Mouse (Mus musculus) cortical plate, adult 2 months (tissue): ENCODE data around the gene Shank1. TPM values are rescaled to one million over a fixed set of nuclear protein-coding genes. Genes with fewer than 3 reads are reported as not detected.

Source experiments
- H3K27ac ChIP-seq: fragments of 200-500 bp; 2 replicates; pipeline ENCODE4 v1.5.1; 2012; ENCODE audit warnings: low read length, control low read depth, inconsistent platforms; ENCODE audit not compliant: insufficient read depth
- H3K4me1 ChIP-seq: fragments of 200-500 bp; 2 replicates; pipeline ENCODE4 v1.6.1; 2011; ENCODE audit warnings: low read length; ENCODE audit not compliant: control insufficient read depth, insufficient read depth
- H3K4me3 ChIP-seq: fragments of 200-500 bp; 2 replicates; pipeline ENCODE4 v1.5.1; 2011; ENCODE audit warnings: mild to moderate bottlenecking, low read length, control low read depth; ENCODE audit not compliant: insufficient read depth
- CTCF ChIP-seq: fragments of 200-500 bp; IDR thresholded peaks from 2 replicates; pipeline ENCODE4 v1.5.1; 2011; ENCODE audit warnings: mild to moderate bottlenecking, control low read depth, low read length; ENCODE audit not compliant: insufficient read depth; ENCODE audit errors: extremely low read depth
- POLR2A ChIP-seq: fragments of 200-500 bp; IDR thresholded peaks from 2 replicates; pipeline ENCODE4 v1.6.1; 2011; ENCODE audit warnings: mild to moderate bottlenecking, low read length, control low read depth; ENCODE audit not compliant: insufficient read depth; ENCODE audit errors: extremely low read depth
- polyA plus RNA-seq: library from polyadenylated mRNA; depleted of rRNA; stranded (reverse); fragments of >200 nt; gene quantifications from 2 replicates; pipeline ENCODE4 v1.2.3, GENCODE M21; 2012; rRNA removed

Gene Shank1
- polyA plus RNA-seq, 1 experiment: 106 TPM

DNA sequence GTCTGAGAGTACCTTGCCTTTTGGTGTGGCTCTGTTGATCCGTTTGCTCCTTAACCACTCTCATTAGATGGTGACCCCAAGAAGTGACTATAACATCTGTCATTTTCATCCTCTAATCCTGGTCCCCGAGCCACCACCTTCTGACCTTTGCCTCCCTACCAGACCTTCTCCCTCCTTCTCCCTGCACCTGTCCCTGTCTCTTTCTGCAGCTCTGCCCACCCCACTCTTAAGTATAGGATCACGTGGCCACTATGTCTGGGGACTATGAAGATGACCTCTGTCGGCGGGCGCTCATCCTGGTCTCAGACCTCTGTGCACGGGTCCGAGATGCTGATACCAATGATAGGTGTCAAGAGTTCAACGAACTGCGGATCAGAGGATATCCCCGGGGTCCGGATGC, 75.7 kb downstream of the Shank1 start, which contains the start of gene 1700008O03Rik:
1700008O03Rik (minus strand) TSS at position 101 of the 400 bp plus-strand sequence.
- Histone ChIP-seq H3K27ac (peak within 1 kb of the TSS; percentile 24; the same call in 1 of the 2 replicates), H3K4me1 (no peaks in the 10 kb centered on the region), H3K4me3 (peak within 1 kb of the TSS; percentile 56)
- TF ChIP-seq POLR2A: no peak
- no peak for TF ChIP-seq CTCF

DNA sequence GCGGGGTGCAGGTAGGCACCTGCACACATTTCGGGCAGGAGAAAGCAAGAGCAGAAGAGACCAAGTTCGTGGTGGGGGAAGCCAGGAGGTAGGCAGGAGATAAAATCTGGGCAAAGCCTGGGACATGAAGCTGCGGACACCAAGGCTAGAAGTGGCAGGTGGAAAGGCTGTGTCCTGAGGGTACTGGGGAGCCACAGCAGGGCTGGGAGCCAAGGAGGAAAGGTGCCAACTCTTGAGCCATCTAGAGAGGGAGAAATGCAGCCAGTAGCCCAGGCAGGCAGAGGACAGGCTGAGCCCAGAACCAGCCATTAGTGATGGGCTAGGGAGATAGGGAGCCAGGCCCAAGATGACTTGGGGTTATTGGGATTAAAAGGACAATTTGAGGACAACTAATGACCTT, 81.8 kb downstream of the Shank1 start:
- H3K4me3 ChIP-seq: no peak overlapping the region
- no peaks in the 10 kb centered on the region for H3K4me1 ChIP-seq
- TF ChIP-seq POLR2A (no peak), CTCF (no peak)
- H3K27ac ChIP-seq: no peak overlapping the region

DNA sequence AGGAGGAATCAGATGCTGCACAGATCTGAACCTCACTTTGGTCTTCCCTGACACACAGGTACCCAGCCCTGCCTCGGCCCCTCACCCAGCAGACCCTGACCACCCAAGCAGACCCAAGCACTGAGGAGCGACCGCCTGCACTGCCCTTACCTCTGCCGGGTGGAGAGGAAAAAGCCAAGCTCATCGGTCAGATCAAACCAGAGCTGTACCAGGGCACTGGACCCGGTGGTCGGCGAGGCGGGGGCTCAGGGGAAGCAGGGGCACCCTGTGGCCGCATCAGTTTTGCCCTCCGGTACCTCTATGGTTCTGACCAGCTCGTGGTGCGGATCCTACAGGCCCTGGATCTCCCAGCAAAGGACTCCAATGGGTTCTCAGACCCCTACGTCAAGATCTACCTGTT, 82.3 kb downstream of the Shank1 start:
- H3K27ac ChIP-seq: no peak overlapping the region
- H3K4me1 ChIP-seq: no peaks in the 10 kb centered on the region
- H3K4me3 ChIP-seq: no peak overlapping the region
- TF ChIP-seq POLR2A (no peak), CTCF (no peak)

DNA sequence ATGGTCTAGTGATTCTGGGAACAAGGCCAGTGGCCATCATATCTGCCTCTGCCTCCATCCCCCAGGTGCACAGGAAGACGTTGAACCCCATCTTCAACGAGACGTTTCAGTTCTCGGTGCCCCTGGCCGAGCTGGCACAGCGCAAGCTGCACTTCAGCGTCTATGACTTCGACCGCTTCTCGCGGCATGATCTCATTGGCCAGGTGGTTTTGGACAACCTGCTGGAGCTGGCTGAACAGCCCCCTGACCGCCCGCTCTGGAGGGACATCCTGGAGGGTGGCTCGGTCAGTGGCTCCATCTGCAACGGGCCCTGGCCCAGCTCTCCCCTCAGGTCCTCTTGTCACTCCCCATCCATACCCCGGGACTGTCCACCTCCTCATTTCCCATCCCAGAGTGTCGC, 83.2 kb downstream of the Shank1 start:
- TF ChIP-seq POLR2A: no peak
- no peak for TF ChIP-seq CTCF

DNA sequence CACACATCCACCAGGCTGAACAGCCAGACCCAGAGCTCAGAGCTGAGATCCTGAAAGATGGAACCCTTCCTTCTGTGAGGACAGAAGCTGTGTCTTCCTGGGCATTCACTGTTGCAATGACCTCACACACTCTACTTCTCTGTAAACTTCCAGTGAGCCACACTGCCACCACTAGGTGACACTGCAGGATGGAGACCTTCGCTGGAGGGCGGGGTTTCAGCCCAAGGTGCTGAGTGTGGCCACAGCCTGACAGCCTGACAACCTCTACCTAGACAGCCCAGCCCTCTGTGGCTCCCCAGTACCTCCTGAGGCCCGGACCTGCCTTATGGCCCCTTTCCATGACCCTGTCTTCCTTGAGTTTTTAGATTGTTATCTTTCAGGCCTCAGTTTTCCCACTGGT, 88.5 kb downstream of the Shank1 start:
- Histone ChIP-seq H3K4me1 (no peaks in the 10 kb centered on the region), H3K4me3 (no peak overlapping the region), H3K27ac (no peak overlapping the region)
- TF ChIP-seq CTCF (peak; percentile 66), POLR2A (no peak)

More for the DNA sequence above, 83.2 kb downstream of the Shank1 start:
- no peak overlapping the region for H3K4me3 ChIP-seq
- no peaks in the 10 kb centered on the region for H3K4me1 ChIP-seq
- H3K27ac ChIP-seq: no peak overlapping the region

DNA sequence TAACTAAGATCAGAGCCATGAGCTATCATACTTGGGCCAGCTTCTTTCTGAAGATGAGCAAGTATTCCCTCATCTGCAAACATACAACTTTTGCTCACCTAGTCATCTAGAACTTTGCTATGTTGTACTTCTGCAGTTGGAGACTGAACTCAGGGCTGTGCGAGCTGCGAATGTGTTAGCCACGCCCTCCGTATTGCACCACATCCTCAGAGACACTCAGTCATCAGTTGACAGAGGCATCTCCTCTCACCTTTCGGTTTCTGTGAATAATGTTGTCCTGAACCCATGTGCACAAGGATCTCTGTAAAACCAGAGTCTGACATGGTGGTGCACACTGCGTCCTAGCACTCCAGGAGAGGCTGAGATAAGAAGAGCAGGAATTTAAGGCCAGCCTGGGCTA, 91.6 kb downstream of the Shank1 start:
- TF ChIP-seq CTCF: no peak
- TF ChIP-seq POLR2A: no peak
- no peak overlapping the region for H3K27ac ChIP-seq
- no peak overlapping the region for H3K4me3 ChIP-seq
- H3K4me1 ChIP-seq: no peaks in the 10 kb centered on the region

DNA sequence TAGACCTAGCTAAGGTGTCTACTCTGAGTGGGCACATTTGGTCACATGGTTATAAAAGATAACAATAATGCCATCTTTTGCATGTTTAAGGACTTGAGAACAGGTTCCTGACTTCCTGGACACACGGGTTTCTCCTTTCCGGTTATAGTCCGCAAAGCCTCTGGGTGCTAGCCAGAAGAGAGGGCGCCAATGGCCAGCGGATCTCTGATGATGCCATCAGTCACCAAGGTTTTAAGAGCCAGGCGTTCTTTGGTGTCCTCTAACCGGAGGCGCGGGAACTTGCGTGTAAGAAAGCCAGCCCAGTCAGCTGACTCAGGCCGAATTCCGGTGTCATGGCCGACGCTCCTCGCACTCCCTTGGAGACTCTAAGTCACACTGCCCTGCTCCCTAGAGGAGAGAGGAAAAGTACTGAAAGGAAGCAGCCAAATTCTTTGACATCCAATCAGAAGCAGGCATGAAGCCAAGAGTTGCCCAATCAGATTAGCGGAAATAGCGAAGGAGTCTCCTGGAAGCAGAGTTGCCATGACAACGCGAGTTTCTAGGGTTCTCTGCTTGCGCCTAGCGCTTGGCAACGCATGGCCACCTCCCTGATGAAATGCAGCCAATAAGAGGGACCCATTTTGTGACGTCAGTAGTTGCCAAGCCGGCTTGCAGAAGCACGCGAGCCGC, 95.4 kb downstream of the Shank1 start:
- TF ChIP-seq CTCF (no peak), POLR2A (peak; percentile 79)

DNA sequence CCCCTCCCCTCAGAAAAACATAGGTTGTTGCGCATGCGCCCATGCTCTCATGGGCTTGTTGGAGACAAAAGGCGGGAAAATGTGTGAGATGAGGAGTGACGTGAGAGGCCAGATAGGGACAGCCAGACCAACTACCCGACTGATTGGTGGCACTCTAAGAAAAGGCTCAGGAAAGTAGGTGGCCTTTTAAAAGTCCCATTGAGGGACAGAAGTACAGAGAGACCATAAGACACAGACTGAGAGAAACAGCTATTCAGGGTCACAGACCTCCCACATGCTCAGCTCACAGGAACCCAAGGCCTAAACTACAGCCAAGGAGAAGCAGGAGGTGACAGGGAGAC, 95.9 kb downstream of the Shank1 start:
- H3K4me1 ChIP-seq: no peaks in the 10 kb centered on the region
- TF ChIP-seq POLR2A (no peak), CTCF (no peak)
- H3K27ac ChIP-seq: no peak overlapping the region
- no peak overlapping the region for H3K4me3 ChIP-seq

More for the DNA sequence above, 95.4 kb downstream of the Shank1 start:
- Histone ChIP-seq H3K4me1 (no peaks in the 10 kb centered on the region), H3K4me3 (peak overlapping the region; percentile 3), H3K27ac (no peak overlapping the region)

Other genes starting within 250 kb of the Shank1 start
- not detected in 2 replicates for gene Klk1b21, start 207.9 kb upstream of the Shank1 start, polyA plus RNA-seq
- not detected in 2 replicates for gene Klk1b22, start 197.6 kb upstream of the Shank1 start, polyA plus RNA-seq
- not detected in 2 replicates for gene Klk1b16, start 173.5 kb upstream of the Shank1 start, polyA plus RNA-seq
- not detected in 2 replicates for gene Klk1b24, start 122.0 kb upstream of the Shank1 start, polyA plus RNA-seq
- gene Klk1b3, start 112.1 kb upstream of the Shank1 start, polyA plus RNA-seq: 0.13 and 0.15 TPM in 2 replicates
- not detected in 2 replicates for gene Klk1b4, start 102.8 kb upstream of the Shank1 start, polyA plus RNA-seq
- not detected in 2 replicates for gene Klk1b5, start 94.3 kb upstream of the Shank1 start, polyA plus RNA-seq
- gene Klk1, start 84.9 kb upstream of the Shank1 start, polyA plus RNA-seq: not detected in 2 replicates
- not detected in 2 replicates for gene Gm36864, start 74.1 kb upstream of the Shank1 start, polyA plus RNA-seq
- 2.3 and 2.9 TPM in 2 replicates for gene 1700028J19Rik, start 63.6 kb upstream of the Shank1 start, polyA plus RNA-seq
- 105 TPM in 2 replicates for gene 2410002F23Rik, start 63.5 kb upstream of the Shank1 start, polyA plus RNA-seq
- gene Acp4, start 52.9 kb upstream of the Shank1 start, polyA plus RNA-seq: not detected in 2 replicates
- gene Gm15517, start 48.8 kb upstream of the Shank1 start, polyA plus RNA-seq: not detected in 2 replicates
- 5.4 and 5.6 TPM in 2 replicates for gene Clec11a, start 3.4 kb upstream of the Shank1 start, polyA plus RNA-seq
- gene Syt3, start 73.8 kb downstream of the Shank1 start, polyA plus RNA-seq: 70.2 and 74.0 TPM in 2 replicates
- 3.7 and 4.3 TPM in 2 replicates for gene 1700008O03Rik, start 75.6 kb downstream of the Shank1 start, polyA plus RNA-seq
- 190 and 192 TPM in 2 replicates for gene Lrrc4b, start 118.8 kb downstream of the Shank1 start, polyA plus RNA-seq
- 8.2 and 8.7 TPM in 2 replicates for gene Aspdh, start 155.1 kb downstream of the Shank1 start, polyA plus RNA-seq
- 232 and 256 TPM in 2 replicates for gene Josd2, start 157.7 kb downstream of the Shank1 start, polyA plus RNA-seq
- gene Emc10, start 186.3 kb downstream of the Shank1 start, polyA plus RNA-seq: 297 and 308 TPM in 2 replicates
- gene Fam71e1, start 186.3 kb downstream of the Shank1 start, polyA plus RNA-seq: 27.0 and 29.4 TPM in 2 replicates
- gene Mybpc2, start 214.4 kb downstream of the Shank1 start, polyA plus RNA-seq: 0.04 and 0.06 TPM in 2 replicates
- 0.08 and 0.27 TPM in 2 replicates for gene Spib, start 221.8 kb downstream of the Shank1 start, polyA plus RNA-seq
- 11.1 and 11.6 TPM in 2 replicates for gene Pold1, start 238.6 kb downstream of the Shank1 start, polyA plus RNA-seq
- 89.5 and 89.6 TPM in 2 replicates for gene Nr1h2, start 243.7 kb downstream of the Shank1 start, polyA plus RNA-seq